Mouse (Mus musculus): ENCODE measurements around the gene Rspo1. TPM values are rescaled to one million over a fixed set of nuclear protein-coding genes. Genes with fewer than 3 reads are reported as not detected.

The Rspo1 gene
- polyA plus RNA-seq, 1 experiment from 2014 or later, result 18.3 TPM

Other genes starting within 250 kb of the Rspo1 start
- 27.4 and 31.1 TPM in 2 replicates for gene Inpp5b, start 244.6 kb upstream of the Rspo1 start, polyA plus RNA-seq (2014; fragmentation: Nextera tagmentation; extraction: Ambion mirVana)
- gene Mtf1, start 184.3 kb upstream of the Rspo1 start, polyA plus RNA-seq (2014; fragmentation: Nextera tagmentation; extraction: Ambion mirVana), result 12.9 and 14.1 TPM in 2 replicates
- gene Yrdc, start 135.8 kb upstream of the Rspo1 start, polyA plus RNA-seq (2014; fragmentation: Nextera tagmentation; extraction: Ambion mirVana), result 31.6 and 39.6 TPM in 2 replicates
- gene 1110065P20Rik, start 135.2 kb upstream of the Rspo1 start, polyA plus RNA-seq (2014; fragmentation: Nextera tagmentation; extraction: Ambion mirVana), result 60.1 and 69.1 TPM in 2 replicates
- gene Maneal, start 124.3 kb upstream of the Rspo1 start, polyA plus RNA-seq (2014; fragmentation: Nextera tagmentation; extraction: Ambion mirVana), result 1.6 and 1.7 TPM in 2 replicates
- gene Epha10, start 105.5 kb upstream of the Rspo1 start, polyA plus RNA-seq (2014; fragmentation: Nextera tagmentation; extraction: Ambion mirVana), result 0.21 and 0.56 TPM in 2 replicates
- 5.0 and 6.0 TPM in 2 replicates for gene 9930104L06Rik, start 49.4 kb upstream of the Rspo1 start, polyA plus RNA-seq (2014; fragmentation: Nextera tagmentation; extraction: Ambion mirVana)
- 121 and 125 TPM in 2 replicates for gene Cdca8, start 47.1 kb upstream of the Rspo1 start, polyA plus RNA-seq (2014; fragmentation: Nextera tagmentation; extraction: Ambion mirVana)
- 84.6 and 86.0 TPM in 2 replicates for gene Gnl2, start 30.2 kb downstream of the Rspo1 start, polyA plus RNA-seq (2014; fragmentation: Nextera tagmentation; extraction: Ambion mirVana)
- gene Dnali1, start 79.3 kb downstream of the Rspo1 start, polyA plus RNA-seq (2014; fragmentation: Nextera tagmentation; extraction: Ambion mirVana), result 0.11 and 0.22 TPM in 2 replicates
- 27.7 and 30.1 TPM in 2 replicates for gene Snip1, start 80.2 kb downstream of the Rspo1 start, polyA plus RNA-seq (2014; fragmentation: Nextera tagmentation; extraction: Ambion mirVana)
- 69.2 and 71.1 TPM in 2 replicates for gene Meaf6, start 98.7 kb downstream of the Rspo1 start, polyA plus RNA-seq (2014; fragmentation: Nextera tagmentation; extraction: Ambion mirVana)
- gene Zc3h12a, start 141.4 kb downstream of the Rspo1 start, polyA plus RNA-seq (2014; fragmentation: Nextera tagmentation; extraction: Ambion mirVana), result 1.1 and 1.2 TPM in 2 replicates

All from stomach, embryonic 14.5 days (tissue).